Mouse (Mus musculus): ENCODE results near the gene D630023F18Rik. TPM values are rescaled to one million over a fixed set of nuclear protein-coding genes. Genes with fewer than 3 reads are reported as not detected.

Gene D630023F18Rik
- polyA plus RNA-seq, 1 experiment from 2014 or later, result 2.4 TPM

Other genes with a start within 250 kb of the D630023F18Rik start
- 11.1 and 13.2 TPM in 2 replicates for gene Plekhm3, start 166.4 kb downstream of the D630023F18Rik start, polyA plus RNA-seq (2015; fragmentation: Nextera tagmentation; extraction: Ambion mirVana)
- 0.18 TPM in 1 of 2 replicates, not detected in the other for gene Akr1cl, start 90.5 kb downstream of the D630023F18Rik start, polyA plus RNA-seq (2015; fragmentation: Nextera tagmentation; extraction: Ambion mirVana)
- gene Cryge, start 72.1 kb downstream of the D630023F18Rik start, polyA plus RNA-seq (2015; fragmentation: Nextera tagmentation; extraction: Ambion mirVana), result not detected in 2 replicates
- gene Crygd, start 59.8 kb downstream of the D630023F18Rik start, polyA plus RNA-seq (2015; fragmentation: Nextera tagmentation; extraction: Ambion mirVana), result 0.34 TPM in 1 of 2 replicates, not detected in the other
- not detected in 2 replicates for gene Crygc, start 49.5 kb downstream of the D630023F18Rik start, polyA plus RNA-seq (2015; fragmentation: Nextera tagmentation; extraction: Ambion mirVana)
- 0.43 and 0.54 TPM in 2 replicates for gene Crygb, start 40.9 kb downstream of the D630023F18Rik start, polyA plus RNA-seq (2015; fragmentation: Nextera tagmentation; extraction: Ambion mirVana)
- 0.26 TPM in 1 of 2 replicates, not detected in the other for gene Cryga, start 19.8 kb downstream of the D630023F18Rik start, polyA plus RNA-seq (2015; fragmentation: Nextera tagmentation; extraction: Ambion mirVana)
- gene Gm28845, start 3.7 kb downstream of the D630023F18Rik start, polyA plus RNA-seq (2015; fragmentation: Nextera tagmentation; extraction: Ambion mirVana), result not detected in 2 replicates
- gene Idh1, start 63.3 kb upstream of the D630023F18Rik start, polyA plus RNA-seq (2015; fragmentation: Nextera tagmentation; extraction: Ambion mirVana), result 465 and 481 TPM in 2 replicates
- 10.9 and 11.5 TPM in 2 replicates for gene Pikfyve, start 63.5 kb upstream of the D630023F18Rik start, polyA plus RNA-seq (2015; fragmentation: Nextera tagmentation; extraction: Ambion mirVana)
- gene Pth2r, start 158.8 kb upstream of the D630023F18Rik start, polyA plus RNA-seq (2015; fragmentation: Nextera tagmentation; extraction: Ambion mirVana), result 2.5 and 2.6 TPM in 2 replicates

Measured in hindbrain, embryonic 15.5 days (tissue).